Mouse (Mus musculus): ENCODE measurements at regions not wholly inside any gene's neighbourhood (a gene's known extent, or its start where the extent isn't known, plus 50 kb on each side); places are given as distances from the start of the nearest gene placed in this dataset.

- TF ChIP-seq CTCF (IDR thresholded peaks at IDR 0.05; ENCODE audit: extremely low read depth, insufficient read length, insufficient replicate concordance, low read depth, low read length) (no peak), POLR2A (IDR thresholded peaks at IDR 0.05; ENCODE audit: low read depth, low read length) (no peak)
These were observed 107.6 kb upstream of the Ahr start for GRCm38 (mm10) chr12:35642473-35642872.
